Mouse (Mus musculus) heart, adult 2 months (tissue): ENCODE results near the gene Gm15217.

ENCODE experiments used
- CTCF ChIP-seq: fragments of 200-600 bp; IDR thresholded peaks from 2 replicates; pipeline ENCODE4 v1.8.1; 2022; ENCODE audit warnings: antibody characterized with exemption, mild to moderate bottlenecking, moderate library complexity
- POLR2A ChIP-seq: fragments of 200-500 bp; IDR thresholded peaks from 2 replicates; pipeline ENCODE4 v1.6.1; 2011; ENCODE audit warnings: mild to moderate bottlenecking, low read depth, low read length, control low read depth; ENCODE audit not compliant: insufficient read depth

DNA sequence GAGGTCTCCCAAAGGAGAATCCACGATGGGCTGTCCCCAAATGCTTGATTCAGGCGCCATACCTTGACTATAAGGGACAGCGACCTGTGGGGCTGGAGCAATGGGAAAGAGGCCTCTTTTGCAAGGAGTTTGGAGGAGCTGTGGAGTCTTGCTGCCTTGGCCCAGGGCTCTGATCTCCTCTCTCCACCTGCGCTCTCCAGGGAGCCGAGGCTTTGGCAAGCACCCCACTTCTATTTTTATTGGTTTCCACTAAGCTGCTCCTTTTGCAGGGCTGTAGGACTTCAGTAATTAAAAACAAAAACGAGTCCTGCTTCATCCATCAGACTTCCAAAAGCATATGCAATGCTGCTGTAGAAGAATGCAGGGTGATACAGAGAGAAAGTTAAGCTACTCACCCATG is 2.2 kb downstream of the Gm15217 start:
- TF ChIP-seq CTCF (no peak), POLR2A (no peak)
